Mouse (Mus musculus) hindbrain, embryonic 10.5 days (tissue): ENCODE data around the gene Glis2. TPM values are rescaled to one million over a fixed set of nuclear protein-coding genes. Genes with fewer than 3 reads are reported as not detected.
"Not testable (repeated sequence)": the region's sequence is repeated elsewhere in the genome, so short reads cannot be mapped to it uniquely, and the experiment has no call there.

ENCODE experiments used
- DNase-seq: peaks from one replicate; pipeline ENCODE4 v3.0.0-alpha.2; 2017; ENCODE audit warnings: low spot score
- H3K27ac ChIP-seq: fragments of 300-500 bp; sonication (generic); 2 replicates; pipeline ENCODE4 v1.5.1; 2016; ENCODE audit warnings: mild to moderate bottlenecking, moderate library complexity
- H3K27me3 ChIP-seq: fragments of 300-500 bp; sonication (generic); 2 replicates; pipeline ENCODE4 v1.6.1; 2016; ENCODE audit warnings: mild to moderate bottlenecking; ENCODE audit not compliant: poor library complexity, insufficient read depth, severe bottlenecking
- H3K36me3 ChIP-seq: fragments of 300-500 bp; sonication (generic); 2 replicates; pipeline ENCODE4 v1.6.1; 2016; ENCODE audit warnings: mild to moderate bottlenecking, moderate library complexity
- H3K4me1 ChIP-seq: fragments of 300-500 bp; sonication (generic); replicated peaks from 2 replicates; pipeline ENCODE4 v1.6.1; 2016; ENCODE audit warnings: mild to moderate bottlenecking
- H3K4me3 ChIP-seq: fragments of 300-500 bp; sonication (generic); 2 replicates; pipeline ENCODE4 v1.5.1; 2016; ENCODE audit warnings: mild to moderate bottlenecking, moderate library complexity
- H3K9me3 ChIP-seq: fragments of 300-500 bp; sonication (generic); 2 replicates; pipeline ENCODE4 v1.6.1; 2016; ENCODE audit warnings: mild to moderate bottlenecking, moderate library complexity
- WGBS: fragments of 180-500 bp; shearing (Covaris S2); methylation state at CpG from one replicate; pipeline ENCODE4 v1.1.7; 2016; 5-methylcytosine and 5-hydroxymethylcytosine counted together
- polyA plus RNA-seq: library from polyadenylated mRNA; unstranded; fragments of >200 nt; fragmentation: Nextera tagmentation; extraction: Ambion mirVana; gene quantifications from 2 replicates; pipeline ENCODE4 v1.2.1, GENCODE M21; 2016

The Glis2 gene
- polyA plus RNA-seq, 1 experiment from 2014 or later = 27.9 TPM

GRCm38 (mm10) chr16:4558980-4559631, 35.4 kb upstream of the Glis2 start:
- H3K4me3 ChIP-seq = peak overlapping the region; percentile 81
- under 1% methylated on average over 43 of the region's 43 CpGs for WGBS
- H3K27me3 ChIP-seq = no peaks in the 10 kb centered on the region
- peaks cover 24% of the 10 kb centered on the region for H3K4me1 ChIP-seq
- peak; percentile 78 for DNase-seq
- H3K27ac ChIP-seq = peak overlapping the region; percentile 96
- no peaks in the 10 kb centered on the region for H3K9me3 ChIP-seq
- peaks cover 8% of the 10 kb centered on the region for H3K36me3 ChIP-seq

- Histone ChIP-seq H3K27ac (peak within 1 kb of the TSS; percentile 96), H3K9me3 (no peaks in the 10 kb centered on the region), H3K36me3 (peaks cover 8% of the 10 kb centered on the region), H3K4me3 (peak within 1 kb of the TSS; percentile 81), H3K27me3 (no peaks in the 10 kb centered on the region), H3K4me1 (peaks cover 24% of the 10 kb centered on the region)
- DNase-seq = peak; percentile 94
- under 1% methylated on average over 17 of the region's 17 CpGs for WGBS
Observed at GRCm38 (mm10) chr16:4559715-4560144, 34.8 kb upstream of the Glis2 start, which contains the start of gene Tfap4. TSS of gene Tfap4 (minus strand) at chr16:4559854.

GRCm38 (mm10) chr16:4560145-4560952, 34.2 kb upstream of the Glis2 start:
- Histone ChIP-seq H3K27ac (peak overlapping the region; percentile 96), H3K27me3 (no peaks in the 10 kb centered on the region), H3K9me3 (no peaks in the 10 kb centered on the region), H3K36me3 (peaks cover 8% of the 10 kb centered on the region), H3K4me3 (peak overlapping the region; percentile 81), H3K4me1 (peaks cover 24% of the 10 kb centered on the region)
- DNase-seq = peak; percentile 79
- 1% methylated on average over 43 of the region's 43 CpGs for WGBS

GRCm38 (mm10) chr16:4567912-4568311, 26.6 kb upstream of the Glis2 start:
- H3K36me3 ChIP-seq = no peaks in the 10 kb centered on the region
- H3K27me3 ChIP-seq = no peaks in the 10 kb centered on the region
- H3K4me3 ChIP-seq = no peak overlapping the region
- no peaks in the 10 kb centered on the region for H3K9me3 ChIP-seq
- WGBS = 19% methylated on average over 4 of the region's 4 CpGs
- H3K4me1 ChIP-seq = peaks cover 18% of the 10 kb centered on the region
- DNase-seq = peak; percentile 88
- peak overlapping the region; percentile 46; the same call in 1 of the 2 replicates for H3K27ac ChIP-seq

- H3K9me3 ChIP-seq = no peaks in the 10 kb centered on the region
- no peaks in the 10 kb centered on the region for H3K27me3 ChIP-seq
- H3K4me1 ChIP-seq = peaks cover 18% of the 10 kb centered on the region
- no peak for DNase-seq
- H3K4me3 ChIP-seq = no peak overlapping the region
- H3K27ac ChIP-seq = 0 out of 2 replicates have a peak overlapping the region, but pooled peaks have one; percentile 6
- no peaks in the 10 kb centered on the region for H3K36me3 ChIP-seq
- 61% methylated on average over 4 of the region's 4 CpGs for WGBS
Observed at GRCm38 (mm10) chr16:4570737-4571136, 23.8 kb upstream of the Glis2 start.

- Histone ChIP-seq H3K4me3 (no peak overlapping the region), H3K27me3 (no peaks in the 10 kb centered on the region), H3K9me3 (no peaks in the 10 kb centered on the region), H3K36me3 (no peaks in the 10 kb centered on the region), H3K4me1 (peaks cover 12% of the 10 kb centered on the region), H3K27ac (no peak overlapping the region)
- no peak for DNase-seq
- WGBS = 47% methylated on average over 2 of the region's 2 CpGs
Observed at GRCm38 (mm10) chr16:4576038-4576437, 18.5 kb upstream of the Glis2 start.

- peaks cover 7% of the 10 kb centered on the region for H3K4me1 ChIP-seq
- no peak overlapping the region for H3K4me3 ChIP-seq
- no peaks in the 10 kb centered on the region for H3K36me3 ChIP-seq
- no peak overlapping the region for H3K27ac ChIP-seq
- WGBS = 60% methylated on average over 2 of the region's 2 CpGs
- H3K27me3 ChIP-seq = no peaks in the 10 kb centered on the region
- H3K9me3 ChIP-seq = no peaks in the 10 kb centered on the region
- no peak for DNase-seq
Observed at GRCm38 (mm10) chr16:4576873-4577272, 17.6 kb upstream of the Glis2 start.

- H3K36me3 ChIP-seq = no peaks in the 10 kb centered on the region
- no peaks in the 10 kb centered on the region for H3K27me3 ChIP-seq
- no peaks in the 10 kb centered on the region for H3K9me3 ChIP-seq
- H3K4me3 ChIP-seq = no peak overlapping the region
- H3K4me1 ChIP-seq = peaks cover 7% of the 10 kb centered on the region
- H3K27ac ChIP-seq = no peak overlapping the region
- 79% methylated on average over 7 of the region's 7 CpGs for WGBS
- DNase-seq = no peak
Observed at GRCm38 (mm10) chr16:4578630-4579029, 15.9 kb upstream of the Glis2 start.

GRCm38 (mm10) chr16:4581179-4581578, 13.3 kb upstream of the Glis2 start:
- not testable (repeated sequence) for H3K27ac ChIP-seq, H3K4me3 ChIP-seq, DNase-seq, H3K36me3 ChIP-seq, H3K9me3 ChIP-seq, H3K27me3 ChIP-seq
- peaks cover 12% of the 10 kb centered on the region for H3K4me1 ChIP-seq
- 97% methylated on average over 4 of the region's 4 CpGs for WGBS

GRCm38 (mm10) chr16:4583807-4584206, 10.7 kb upstream of the Glis2 start:
- H3K36me3 ChIP-seq = no peaks in the 10 kb centered on the region
- no peaks in the 10 kb centered on the region for H3K27me3 ChIP-seq
- WGBS = 87% methylated on average over 3 of the region's 3 CpGs

GRCm38 (mm10) chr16:4584438-4584837, 10.1 kb upstream of the Glis2 start:
- Histone ChIP-seq H3K27ac (no peak overlapping the region), H3K27me3 (no peaks in the 10 kb centered on the region), H3K4me1 (peaks cover 26% of the 10 kb centered on the region), H3K4me3 (no peak overlapping the region), H3K36me3 (no peaks in the 10 kb centered on the region), H3K9me3 (no peaks in the 10 kb centered on the region)
- DNase-seq = no peak
- WGBS = 76% methylated on average over 5 of the region's 5 CpGs

More at GRCm38 (mm10) chr16:4583807-4584206, 10.7 kb upstream of the Glis2 start:
- Histone ChIP-seq H3K4me1 (peaks cover 26% of the 10 kb centered on the region), H3K9me3 (no peaks in the 10 kb centered on the region), H3K4me3 (no peak overlapping the region), H3K27ac (0 out of 2 replicates have a peak overlapping the region, but pooled peaks have one; percentile 24)
- no peak for DNase-seq

GRCm38 (mm10) chr16:4585642-4586530, 8.6 kb upstream of the Glis2 start:
- Histone ChIP-seq H3K4me1 (peaks cover 26% of the 10 kb centered on the region), H3K9me3 (peaks cover 2% of the 10 kb centered on the region; the same call in 1 of the 2 replicates), H3K27me3 (no peaks in the 10 kb centered on the region), H3K36me3 (peaks cover 6% of the 10 kb centered on the region), H3K27ac (peak overlapping the region; percentile 91), H3K4me3 (peak overlapping the region; percentile 54)
- DNase-seq = no peak
- WGBS = 10% methylated on average over 14 of the region's 14 CpGs
